Mouse (Mus musculus) forebrain, embryonic 16.5 days (tissue): Measurements from ENCODE around the gene Ptges3. TPM values are rescaled to one million over a fixed set of nuclear protein-coding genes. Genes with fewer than 3 reads are reported as not detected.
A peak's percentile ranks its signal among the peaks of the same experiment; 100 is the strongest.
"Not testable (repeated sequence)": the region's sequence is repeated elsewhere in the genome, so short reads cannot be mapped to it uniquely, and the experiment has no call there.

Experiments used
- ATAC-seq: fragments of 200-750 bp; cut with Nextera tagmentation; 2 replicates; pipeline ENCODE4 v1.8.0; 2017; ENCODE audit warnings: mild to moderate bottlenecking, moderate library complexity
- H3K27ac ChIP-seq: fragments of 300-500 bp; sonication (generic); 2 replicates; pipeline ENCODE4 v1.5.1; 2014; ENCODE audit warnings: low read length, control low read depth
- H3K27me3 ChIP-seq: fragments of 300-500 bp; sonication (generic); replicated peaks from 2 replicates; pipeline ENCODE4 v1.6.1; 2014; ENCODE audit warnings: low read length; ENCODE audit not compliant: control insufficient read depth, insufficient read depth
- H3K36me3 ChIP-seq: fragments of 300-500 bp; sonication (generic); 2 replicates; pipeline ENCODE4 v1.6.1; 2014; ENCODE audit not compliant: control insufficient read depth, insufficient read depth
- H3K4me1 ChIP-seq: fragments of 300-500 bp; sonication (generic); replicated peaks from 2 replicates; pipeline ENCODE4 v1.6.1; 2014; ENCODE audit warnings: low read length; ENCODE audit not compliant: control insufficient read depth, insufficient read depth
- H3K4me2 ChIP-seq: fragments of 300-500 bp; sonication (generic); 2 replicates; pipeline ENCODE4 v1.6.1; 2014; ENCODE audit warnings: mild to moderate bottlenecking, low read length, control low read depth
- H3K4me3 ChIP-seq: fragments of 300-500 bp; sonication (generic); replicated peaks from 2 replicates; pipeline ENCODE4 v1.5.1; 2014; ENCODE audit warnings: mild to moderate bottlenecking, low read length, control low read depth
- H3K9ac ChIP-seq: fragments of 300-500 bp; sonication (generic); replicated peaks from 2 replicates; pipeline ENCODE4 v1.6.1; 2014; ENCODE audit warnings: low read depth, low read length, control low read depth
- H3K9me3 ChIP-seq: fragments of 300-500 bp; sonication (generic); 2 replicates; pipeline ENCODE4 v1.6.1; 2016; ENCODE audit warnings: low read length; ENCODE audit not compliant: control insufficient read depth
- WGBS: fragments of 180-500 bp; shearing (Covaris S2); extraction: QIAGEN DNeasy Blood & Tissue Kit; methylation state at CpG from one replicate; pipeline ENCODE4 v1.1.7; 2014; 5-methylcytosine and 5-hydroxymethylcytosine counted together
- polyA plus RNA-seq: library from polyadenylated mRNA; unstranded; fragments of >200 nt; fragmentation: Nextera tagmentation; extraction: Ambion mirVana; gene quantifications from 2 replicates; pipeline ENCODE4 v1.2.1, GENCODE M21; 2015

Ptges3 gene
- polyA plus RNA-seq, 1 experiment from 2014 or later = 395 TPM

DNA sequence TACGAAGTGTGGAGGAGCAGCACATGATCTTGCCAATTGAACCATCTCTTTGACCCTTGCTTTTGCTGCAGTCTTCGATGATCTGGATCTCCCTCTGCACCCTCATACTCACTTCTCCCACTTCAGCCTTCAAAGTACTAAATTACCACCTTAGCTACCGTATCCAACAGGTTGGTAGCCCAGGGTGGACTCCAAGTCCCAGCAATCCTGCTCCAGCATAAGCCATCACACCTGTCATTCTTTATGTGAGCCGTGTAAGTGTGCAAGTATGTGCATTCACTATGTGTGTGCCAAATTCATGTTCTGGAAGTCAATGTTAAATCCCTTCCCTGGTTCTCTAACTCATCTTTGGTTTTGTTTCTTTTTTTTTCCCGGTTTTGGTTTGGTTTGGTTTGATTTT lies 7.2 kb upstream of the Ptges3 start:
- Histone ChIP-seq H3K4me1 (no peaks in the 10 kb centered on the region), H3K4me2 (no peak overlapping the region), H3K36me3 (peaks cover 24% of the 10 kb centered on the region), H3K4me3 (no peak overlapping the region), H3K27ac (no peak overlapping the region), H3K27me3 (no peaks in the 10 kb centered on the region), H3K9ac (no peak overlapping the region), H3K9me3 (no peaks in the 10 kb centered on the region)
- 95% methylated on average over 5 of the region's 5 CpGs for WGBS
- ATAC-seq = no peak

- H3K27ac ChIP-seq, H3K9me3 ChIP-seq, H3K27me3 ChIP-seq, H3K4me3 ChIP-seq, H3K4me2 ChIP-seq, H3K4me1 ChIP-seq, H3K9ac ChIP-seq, ATAC-seq: not testable (repeated sequence)
- 100% methylated on average over 1 of the region's 2 CpGs for WGBS
- H3K36me3 ChIP-seq = peaks cover 20% of the 10 kb centered on the region
Observed at GRCm38 (mm10) chr10:128052136-128052535, 6.6 kb upstream of the Ptges3 start.

DNA sequence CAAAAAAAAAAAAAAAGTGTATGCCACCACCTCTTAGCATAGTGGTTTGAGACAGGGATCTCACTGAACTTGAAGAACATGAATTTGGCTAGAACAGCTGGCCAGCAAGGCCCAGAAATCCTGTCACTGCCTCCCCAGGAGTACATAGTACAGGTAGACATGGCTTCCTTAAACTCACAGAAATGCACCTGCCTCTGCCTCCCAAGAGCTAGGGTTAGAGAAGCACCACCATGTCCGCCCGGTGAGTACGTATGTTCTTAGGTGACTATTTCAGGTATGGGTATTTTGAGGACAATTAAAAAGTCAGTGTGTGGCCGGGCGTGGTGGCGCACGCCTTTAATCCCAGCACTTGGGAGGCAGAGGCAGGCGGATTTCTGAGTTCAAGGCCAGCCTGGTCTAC lies 5.8 kb upstream of the Ptges3 start:
- H3K9ac ChIP-seq = no peak overlapping the region
- no peak overlapping the region for H3K4me2 ChIP-seq
- H3K4me1 ChIP-seq = peaks cover 5% of the 10 kb centered on the region
- WGBS = 94% methylated on average over 8 of the region's 8 CpGs
- no peak overlapping the region for H3K27ac ChIP-seq
- H3K36me3 ChIP-seq = peaks cover 15% of the 10 kb centered on the region
- H3K4me3 ChIP-seq = no peak overlapping the region
- H3K27me3 ChIP-seq = no peaks in the 10 kb centered on the region
- ATAC-seq = no peak
- H3K9me3 ChIP-seq = no peaks in the 10 kb centered on the region

GRCm38 (mm10) chr10:128058184-128058583 lies 570 bp upstream of the Ptges3 start:
- Histone ChIP-seq H3K27ac (peak overlapping the region; percentile 99), H3K9me3 (no peaks in the 10 kb centered on the region), H3K27me3 (no peaks in the 10 kb centered on the region), H3K4me2 (peak overlapping the region; percentile 86), H3K9ac (peak overlapping the region; percentile 92), H3K4me1 (peaks cover 20% of the 10 kb centered on the region), H3K36me3 (no peaks in the 10 kb centered on the region), H3K4me3 (peak overlapping the region; percentile 71)
- WGBS = under 1% methylated on average over 18 of the region's 18 CpGs
- no peak for ATAC-seq

DNA sequence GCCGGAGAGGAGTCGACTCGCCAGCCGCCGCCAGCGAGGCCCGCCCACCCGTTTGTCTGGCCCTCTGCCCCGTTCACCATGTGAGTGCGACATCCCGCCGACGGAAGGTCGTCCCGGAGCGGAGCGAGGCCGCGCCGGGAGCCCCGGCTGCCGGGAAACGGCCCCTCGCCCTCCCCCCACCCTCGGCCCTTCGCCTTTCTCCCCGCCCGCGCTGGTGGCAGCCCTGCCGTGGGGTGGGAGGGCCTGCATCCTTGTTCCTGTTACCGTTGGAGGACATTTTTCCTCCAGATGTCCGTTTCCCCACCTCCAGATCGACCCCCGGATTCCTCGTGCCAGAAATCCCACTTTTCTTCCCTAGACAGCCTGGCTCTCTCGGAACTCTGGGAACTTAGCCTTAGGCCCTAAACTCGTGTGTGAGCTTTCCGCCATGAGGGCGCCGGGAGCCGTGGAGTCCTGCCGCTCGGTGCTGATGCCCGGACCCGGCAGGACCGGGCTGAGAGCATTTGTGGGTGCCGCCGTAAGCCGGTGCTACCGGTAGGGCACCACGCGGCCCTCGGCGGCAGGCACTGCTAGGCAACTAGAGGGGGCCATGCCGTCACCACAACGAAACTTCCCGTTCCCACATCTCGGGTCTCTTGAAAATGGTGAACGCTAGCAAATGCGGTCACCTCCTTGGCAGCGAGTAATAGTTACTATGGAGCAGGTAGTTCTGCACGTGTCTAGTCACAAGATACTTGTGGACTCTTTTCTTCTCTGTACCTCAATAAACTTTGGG lies 640 bp downstream of the Ptges3 start:
- H3K27me3 ChIP-seq = no peaks in the 10 kb centered on the region
- no peaks in the 10 kb centered on the region; the same call in 1 of the 2 replicates for H3K36me3 ChIP-seq
- peak; percentile 24 for ATAC-seq
- H3K9me3 ChIP-seq = no peaks in the 10 kb centered on the region
- peak overlapping the region; percentile 71 for H3K4me3 ChIP-seq
- H3K27ac ChIP-seq = peak overlapping the region; percentile 99
- WGBS = under 1% methylated on average over 62 of the region's 62 CpGs
- peak overlapping the region; percentile 81 for H3K4me2 ChIP-seq
- peak overlapping the region; percentile 92 for H3K9ac ChIP-seq
- peaks cover 20% of the 10 kb centered on the region for H3K4me1 ChIP-seq

GRCm38 (mm10) chr10:128061109-128061508 lies 2.4 kb downstream of the Ptges3 start:
- WGBS = 84% methylated on average over 5 of the region's 5 CpGs
- Histone ChIP-seq H3K4me1 (peaks cover 20% of the 10 kb centered on the region), H3K9ac (no peak overlapping the region), H3K4me2 (peak overlapping the region; percentile 81), H3K9me3 (no peaks in the 10 kb centered on the region), H3K36me3 (no peaks in the 10 kb centered on the region; the same call in 1 of the 2 replicates), H3K27me3 (no peaks in the 10 kb centered on the region), H3K27ac (no peak overlapping the region), H3K4me3 (no peak overlapping the region)
- ATAC-seq = no peak

DNA sequence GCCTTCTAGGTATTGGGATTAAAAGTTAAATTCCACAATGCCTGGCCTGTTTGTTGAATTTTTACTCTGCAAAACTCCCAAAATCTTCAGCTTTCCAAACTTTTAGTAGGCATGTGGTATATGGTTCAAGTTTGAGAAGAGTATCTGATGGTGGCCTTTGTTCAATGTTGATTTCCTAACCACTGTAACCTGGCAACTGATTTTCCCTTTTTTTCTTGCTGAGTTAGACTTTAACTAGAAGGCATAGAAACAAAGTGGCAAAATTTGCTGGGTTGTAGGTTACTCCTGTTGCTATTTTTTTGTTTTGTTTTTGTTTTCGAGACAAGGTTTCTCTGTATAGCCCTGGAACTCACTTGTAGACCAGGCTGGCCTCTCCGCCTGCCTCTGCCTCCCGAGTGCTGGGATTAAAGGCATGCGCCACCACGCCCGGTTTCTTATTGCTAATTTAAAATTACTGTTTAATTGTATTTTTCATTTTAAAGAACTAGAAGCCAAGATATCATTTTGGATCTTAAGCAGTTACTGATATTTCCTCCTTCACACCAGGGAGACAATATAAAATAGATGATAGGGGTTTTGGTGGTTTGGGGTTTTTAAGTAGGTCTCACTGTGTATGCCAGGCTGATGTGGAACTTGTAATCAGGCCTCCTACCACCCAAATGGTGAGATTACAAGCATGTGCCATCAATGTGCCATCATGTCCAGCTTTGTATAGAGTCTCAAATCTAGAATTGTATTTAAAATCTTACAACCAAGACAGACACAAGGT lies 3.7 kb downstream of the Ptges3 start:
- Histone ChIP-seq H3K36me3 (no peaks in the 10 kb centered on the region; the same call in 1 of the 2 replicates), H3K9ac (no peak overlapping the region), H3K9me3 (no peaks in the 10 kb centered on the region), H3K4me3 (no peak overlapping the region), H3K4me1 (peaks cover 20% of the 10 kb centered on the region), H3K27ac (no peak overlapping the region), H3K27me3 (no peaks in the 10 kb centered on the region), H3K4me2 (no peak overlapping the region)
- ATAC-seq = no peak
- 97% methylated on average over 6 of the region's 6 CpGs for WGBS

- H3K9me3 ChIP-seq = no peaks in the 10 kb centered on the region
- ATAC-seq = no peak
- H3K4me1 ChIP-seq = peaks cover 5% of the 10 kb centered on the region; the same call in 1 of the 2 replicates
- no peak overlapping the region for H3K4me2 ChIP-seq
- H3K9ac ChIP-seq = no peak overlapping the region
- H3K27me3 ChIP-seq = no peaks in the 10 kb centered on the region
- 94% methylated on average over 5 of the region's 5 CpGs for WGBS
- H3K4me3 ChIP-seq = no peak overlapping the region
- peaks cover 12% of the 10 kb centered on the region for H3K36me3 ChIP-seq
- H3K27ac ChIP-seq = no peak overlapping the region
Observed at GRCm38 (mm10) chr10:128066072-128066471, 7.3 kb downstream of the Ptges3 start.

GRCm38 (mm10) chr10:128069201-128069600 lies 10.4 kb downstream of the Ptges3 start:
- Histone ChIP-seq H3K36me3 (peaks cover 23% of the 10 kb centered on the region), H3K9me3 (no peaks in the 10 kb centered on the region), H3K27ac (no peak overlapping the region), H3K4me1 (no peaks in the 10 kb centered on the region), H3K4me2 (no peak overlapping the region), H3K4me3 (no peak overlapping the region), H3K9ac (no peak overlapping the region), H3K27me3 (no peaks in the 10 kb centered on the region)
- ATAC-seq = no peak
- 91% methylated on average over 4 of the region's 4 CpGs for WGBS
